Mouse (Mus musculus): ENCODE results near the gene Mfap5.

- TF ChIP-seq BHLHE40 (IDR thresholded peaks at IDR 0.05; ENCODE audit: borderline replicate concordance, low read depth, low read length): no peak
- TF ChIP-seq CTCF (IDR thresholded peaks at IDR 0.05 in 2 of 3, conservative IDR thresholded peaks at IDR 0.05 in 1 of 3; ENCODE audit: control insufficient read depth in 1 of 3, insufficient read depth in 1 of 3, low read depth in 2 of 3, low read length in 3 of 3, poor library complexity in 1 of 3, severe bottlenecking in 1 of 3): peak; percentile 5 to 88 (median 78); a peak in 4 of 6 replicates
- TF ChIP-seq ZC3H11A (IDR thresholded peaks at IDR 0.05; ENCODE audit: low read depth, low read length): peak; percentile 82
- TF ChIP-seq E2F4 (IDR thresholded peaks at IDR 0.05; ENCODE audit: borderline replicate concordance, low read depth, low read length): no peak
- TF ChIP-seq RAD21 (IDR thresholded peaks at IDR 0.05; ENCODE audit: low read depth, low read length): peak; percentile 93
- no peak for TF ChIP-seq POLR2A (IDR thresholded peaks at IDR 0.05; ENCODE audit: control insufficient read depth in 1 of 2, insufficient read depth in 1 of 2, low read depth in 1 of 2, low read length in 2 of 2, poor library complexity in 1 of 2)
- TF ChIP-seq EP300 (IDR thresholded peaks at IDR 0.05; ENCODE audit: low read depth in 1 of 2, low read length in 2 of 2): no peak
- no peak for TF ChIP-seq RCOR1 (IDR thresholded peaks at IDR 0.05; ENCODE audit: low read depth, low read length)
These were observed 13.7 kb downstream of the Mfap5 start for GRCm38 (mm10) chr6:122519384-122519783.
